Mouse (Mus musculus): Measurements from ENCODE around the gene Fzd10. TPM values are rescaled to one million over a fixed set of nuclear protein-coding genes. Genes with fewer than 3 reads are reported as not detected.

Fzd10 gene
- polyA plus RNA-seq, 1 experiment from 2014 or later, result not detected

DNA sequence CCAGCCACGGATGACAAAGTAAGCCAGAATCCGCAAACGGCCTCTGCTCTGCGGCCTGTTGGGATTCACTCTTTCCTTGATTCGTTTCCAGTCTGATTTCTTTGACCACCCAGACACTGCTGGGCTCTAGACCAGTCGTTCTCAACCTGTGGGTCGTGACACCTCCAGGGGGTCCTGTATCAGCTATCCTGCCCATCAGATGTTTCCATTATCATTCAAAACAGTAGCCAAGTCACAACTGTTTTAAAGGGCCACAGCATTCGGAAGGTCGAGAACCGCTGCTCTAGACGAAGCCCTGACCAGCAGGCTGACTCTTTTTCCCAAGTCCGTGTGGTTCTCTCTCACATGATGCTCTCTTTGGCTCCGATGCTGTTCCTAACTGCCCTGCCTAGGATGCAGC lies 7.2 kb upstream of the Fzd10 start:
- Histone ChIP-seq H3K27ac (no peak overlapping the region), H3K4me3 (ENCODE audit: inconsistent target) (no peak overlapping the region), H3K36me3 (ENCODE audit: inconsistent target) (no peaks in the 10 kb centered on the region), H3K79me2 (ENCODE audit: inconsistent target) (no peaks in the 10 kb centered on the region)
- 92% methylated on average over 13 of the region's 13 CpGs for WGBS (ENCODE audit: missing documents)

DNA sequence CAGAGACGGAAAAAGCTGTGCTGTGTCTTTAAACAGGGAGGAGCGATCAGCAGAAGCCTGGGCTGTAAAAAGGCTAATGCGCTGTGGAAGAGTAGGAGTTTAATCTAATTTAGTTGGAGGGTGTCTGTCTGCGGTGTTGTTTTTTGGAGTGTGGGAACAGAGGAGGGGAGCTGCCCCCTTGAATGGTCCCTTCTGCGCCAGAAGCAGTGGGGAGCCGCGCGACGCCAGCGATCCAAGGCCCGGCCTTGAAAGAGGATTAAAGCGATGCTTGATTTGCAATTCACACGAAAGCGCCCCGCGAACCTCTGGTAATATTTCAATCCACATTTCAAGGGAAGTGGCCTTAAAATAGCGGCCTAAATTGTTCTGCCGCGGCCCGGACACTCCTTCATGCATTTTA lies 3.8 kb upstream of the Fzd10 start:
- H3K36me3 ChIP-seq (ENCODE audit: inconsistent target), result no peaks in the 10 kb centered on the region
- H3K79me2 ChIP-seq (ENCODE audit: inconsistent target), result no peaks in the 10 kb centered on the region
- H3K4me3 ChIP-seq (ENCODE audit: inconsistent target), result no peak overlapping the region
- 6% methylated on average over 20 of the region's 20 CpGs for WGBS (ENCODE audit: missing documents)
- no peak overlapping the region for H3K27ac ChIP-seq

- 36% methylated on average over 4 of the region's 4 CpGs for WGBS (ENCODE audit: missing documents)
- H3K79me2 ChIP-seq (ENCODE audit: inconsistent target), result no peaks in the 10 kb centered on the region
- no peaks in the 10 kb centered on the region for H3K36me3 ChIP-seq (ENCODE audit: inconsistent target)
- no peak overlapping the region for H3K27ac ChIP-seq
- no peak overlapping the region for H3K4me3 ChIP-seq (ENCODE audit: inconsistent target)
Measured at GRCm38 (mm10) chr5:128597381-128597780, 3.3 kb upstream of the Fzd10 start.

- Histone ChIP-seq H3K79me2 (ENCODE audit: inconsistent target) (no peaks in the 10 kb centered on the region), H3K36me3 (ENCODE audit: inconsistent target) (no peaks in the 10 kb centered on the region), H3K4me3 (ENCODE audit: inconsistent target) (no peak overlapping the region), H3K27ac (no peak overlapping the region)
- 8% methylated on average over 9 of the region's 10 CpGs for WGBS (ENCODE audit: missing documents)
Measured at GRCm38 (mm10) chr5:128598191-128598720, 2.4 kb upstream of the Fzd10 start.

DNA sequence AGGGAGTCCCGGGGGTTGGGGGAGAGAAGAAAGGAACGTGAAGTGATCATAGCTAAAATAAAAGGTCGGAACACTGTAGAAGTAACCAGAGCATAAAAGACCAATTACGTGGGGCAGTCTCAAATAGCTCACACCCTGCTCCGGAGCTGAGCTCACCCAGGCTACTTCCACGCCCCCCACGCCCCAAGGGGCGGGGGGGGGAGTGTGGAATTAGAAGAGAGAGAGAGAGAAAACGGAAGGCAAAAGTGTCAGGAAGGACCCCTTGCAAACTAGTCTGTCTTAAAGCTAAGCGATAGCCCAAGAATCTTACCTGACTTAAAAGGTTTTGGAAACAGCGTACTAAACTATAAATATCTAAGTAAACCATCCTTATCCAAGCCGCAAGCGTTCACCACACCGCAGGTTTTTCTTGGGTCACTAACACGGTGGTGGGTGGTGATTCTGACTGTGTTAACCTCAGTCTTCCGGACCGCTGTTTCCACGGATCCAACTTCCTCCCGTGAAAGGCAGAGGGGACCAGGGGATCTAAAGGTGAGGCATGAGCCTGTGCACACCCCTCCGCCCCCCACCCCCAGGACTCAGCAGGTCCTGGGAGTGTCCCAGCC lies 1.8 kb upstream of the Fzd10 start:
- Histone ChIP-seq H3K27ac (no peak overlapping the region), H3K4me3 (ENCODE audit: inconsistent target) (no peak overlapping the region), H3K79me2 (ENCODE audit: inconsistent target) (no peaks in the 10 kb centered on the region), H3K36me3 (ENCODE audit: inconsistent target) (no peaks in the 10 kb centered on the region)
- WGBS (ENCODE audit: missing documents), result 3% methylated on average over 20 of the region's 20 CpGs

GRCm38 (mm10) chr5:128599365-128600071 lies 1.1 kb upstream of the Fzd10 start:
- no peaks in the 10 kb centered on the region for H3K36me3 ChIP-seq (ENCODE audit: inconsistent target)
- H3K27ac ChIP-seq, result no peak overlapping the region
- WGBS (ENCODE audit: missing documents), result 4% methylated on average over 28 of the region's 28 CpGs
- H3K4me3 ChIP-seq (ENCODE audit: inconsistent target), result no peak overlapping the region
- H3K79me2 ChIP-seq (ENCODE audit: inconsistent target), result no peaks in the 10 kb centered on the region

DNA sequence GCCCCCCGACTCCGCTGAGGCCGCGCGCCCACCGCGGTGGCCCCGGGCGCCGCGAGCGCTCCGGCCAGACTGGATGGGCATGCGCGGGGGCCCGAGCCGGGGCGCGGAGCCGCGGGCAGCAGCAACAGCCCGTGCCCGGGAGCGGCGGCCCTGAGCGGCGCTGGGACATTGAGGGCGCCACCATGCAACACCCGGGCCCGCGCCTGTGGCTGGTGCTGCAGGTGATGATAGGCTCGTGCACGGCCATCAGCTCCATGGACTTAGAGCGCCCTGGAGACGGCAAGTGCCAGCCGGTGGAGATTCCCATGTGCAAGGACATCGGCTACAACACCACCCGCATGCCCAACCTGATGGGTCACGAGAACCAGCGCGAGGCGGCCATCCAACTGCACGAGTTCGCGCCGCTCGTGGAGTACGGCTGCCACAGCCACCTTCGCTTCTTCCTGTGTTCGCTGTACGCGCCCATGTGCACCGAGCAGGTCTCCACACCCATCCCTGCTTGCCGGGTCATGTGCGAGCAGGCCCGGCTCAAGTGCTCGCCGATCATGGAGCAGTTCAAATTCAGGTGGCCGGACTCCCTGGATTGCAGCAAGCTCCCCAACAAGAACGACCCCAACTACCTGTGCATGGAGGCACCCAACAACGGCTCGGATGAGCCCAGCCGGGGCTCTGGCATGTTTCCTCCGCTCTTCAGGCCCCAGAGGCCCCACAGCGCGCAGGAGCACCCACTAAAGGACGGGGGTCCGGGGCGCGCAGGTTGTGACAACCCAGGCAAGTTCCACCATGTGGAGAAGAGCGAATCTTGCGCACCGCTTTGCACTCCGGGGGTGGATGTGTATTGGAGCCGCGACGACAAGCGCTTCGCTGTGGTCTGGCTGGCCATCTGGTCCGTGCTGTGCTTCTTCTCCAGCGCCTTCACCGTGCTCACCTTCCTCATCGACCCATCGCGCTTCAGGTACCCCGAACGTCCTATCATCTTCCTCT lies 684 bp downstream of the Fzd10 start:
- H3K27ac ChIP-seq, result no peak overlapping the region
- no peak overlapping the region for H3K4me3 ChIP-seq (ENCODE audit: inconsistent target)
- H3K36me3 ChIP-seq (ENCODE audit: inconsistent target), result no peaks in the 10 kb centered on the region
- H3K79me2 ChIP-seq (ENCODE audit: inconsistent target), result no peaks in the 10 kb centered on the region
- WGBS (ENCODE audit: missing documents), result 3% methylated on average over 73 of the region's 87 CpGs

- no peak overlapping the region for H3K27ac ChIP-seq
- WGBS (ENCODE audit: missing documents), result 85% methylated on average over 1 of the region's 1 CpGs
- H3K79me2 ChIP-seq (ENCODE audit: inconsistent target), result no peaks in the 10 kb centered on the region
- H3K36me3 ChIP-seq (ENCODE audit: inconsistent target), result no peaks in the 10 kb centered on the region
- no peak overlapping the region for H3K4me3 ChIP-seq (ENCODE audit: inconsistent target)
Measured at GRCm38 (mm10) chr5:128603693-128604092, 3.0 kb downstream of the Fzd10 start.

GRCm38 (mm10) chr5:128606596-128606995 lies 6.0 kb downstream of the Fzd10 start:
- 39% methylated on average over 14 of the region's 14 CpGs for WGBS (ENCODE audit: missing documents)
- Histone ChIP-seq H3K27ac (no peak overlapping the region), H3K36me3 (ENCODE audit: inconsistent target) (no peaks in the 10 kb centered on the region), H3K79me2 (ENCODE audit: inconsistent target) (no peaks in the 10 kb centered on the region), H3K4me3 (ENCODE audit: inconsistent target) (no peak overlapping the region)

GRCm38 (mm10) chr5:128609091-128609490 lies 8.4 kb downstream of the Fzd10 start:
- WGBS (ENCODE audit: missing documents), result 89% methylated on average over 7 of the region's 7 CpGs

GRCm38 (mm10) chr5:128617621-128618020 lies 17.0 kb downstream of the Fzd10 start:
- Histone ChIP-seq H3K36me3 (ENCODE audit: inconsistent target) (no peaks in the 10 kb centered on the region), H3K27ac (no peak overlapping the region), H3K79me2 (ENCODE audit: inconsistent target) (no peaks in the 10 kb centered on the region), H3K4me3 (ENCODE audit: inconsistent target) (no peak overlapping the region)
- 2% methylated on average over 9 of the region's 9 CpGs for WGBS (ENCODE audit: missing documents)

More at GRCm38 (mm10) chr5:128609091-128609490, 8.4 kb downstream of the Fzd10 start:
- H3K79me2 ChIP-seq (ENCODE audit: inconsistent target), result no peaks in the 10 kb centered on the region
- no peak overlapping the region for H3K27ac ChIP-seq
- no peaks in the 10 kb centered on the region for H3K36me3 ChIP-seq (ENCODE audit: inconsistent target)
- no peak overlapping the region for H3K4me3 ChIP-seq (ENCODE audit: inconsistent target)

- Histone ChIP-seq H3K36me3 (ENCODE audit: inconsistent target) (no peaks in the 10 kb centered on the region), H3K4me3 (ENCODE audit: inconsistent target) (no peak overlapping the region), H3K79me2 (ENCODE audit: inconsistent target) (no peaks in the 10 kb centered on the region), H3K27ac (no peak overlapping the region)
- 79% methylated on average over 8 of the region's 8 CpGs for WGBS (ENCODE audit: missing documents)
Measured at GRCm38 (mm10) chr5:128619987-128620386, 19.3 kb downstream of the Fzd10 start.

DNA sequence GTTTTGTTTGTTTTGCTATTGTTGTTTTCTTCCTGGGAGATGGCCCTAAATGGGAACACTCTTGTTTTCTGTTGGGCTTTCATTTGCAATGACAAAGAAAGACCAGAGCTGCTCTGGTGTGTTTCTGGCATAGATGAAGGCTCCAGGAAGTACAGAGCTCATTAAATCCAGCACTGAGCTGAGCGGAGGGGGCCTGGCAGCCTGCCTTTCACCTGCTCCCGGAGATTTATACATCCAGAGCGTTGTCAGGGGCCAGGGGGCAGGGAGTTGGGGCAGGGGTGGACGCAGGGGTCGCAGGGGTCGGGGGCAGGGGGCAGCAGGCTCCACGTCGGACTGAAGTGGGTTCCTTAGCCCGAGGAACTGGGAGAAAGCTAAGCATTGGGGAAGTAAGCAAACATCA lies 19.8 kb downstream of the Fzd10 start:
- H3K36me3 ChIP-seq (ENCODE audit: inconsistent target), result no peaks in the 10 kb centered on the region

DNA sequence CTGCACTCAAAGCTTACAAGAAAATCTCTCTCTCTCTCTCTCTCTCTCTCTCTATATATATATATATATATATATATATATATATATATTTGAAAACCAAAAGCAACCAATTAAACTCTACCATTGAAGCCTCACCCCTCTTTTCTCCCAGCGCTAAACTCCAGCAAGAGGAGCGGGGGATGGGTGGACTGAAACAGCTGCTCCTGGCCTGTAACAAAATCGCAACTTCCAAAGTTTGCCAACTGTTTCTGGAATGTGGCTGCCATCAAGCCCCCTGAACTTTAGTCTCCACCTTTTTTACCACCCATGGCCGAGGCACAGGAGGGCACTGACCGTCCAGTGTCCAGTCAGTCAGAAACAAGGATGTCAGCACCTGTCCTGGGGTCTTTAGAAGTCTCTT lies 27.1 kb downstream of the Fzd10 start:
- no peak overlapping the region for H3K4me3 ChIP-seq (ENCODE audit: inconsistent target)
- H3K36me3 ChIP-seq (ENCODE audit: inconsistent target), result no peaks in the 10 kb centered on the region
- no peak overlapping the region for H3K27ac ChIP-seq
- no peaks in the 10 kb centered on the region for H3K79me2 ChIP-seq (ENCODE audit: inconsistent target)
- WGBS (ENCODE audit: missing documents), result 79% methylated on average over 5 of the region's 5 CpGs

More for the DNA sequence above, 19.8 kb downstream of the Fzd10 start:
- H3K4me3 ChIP-seq (ENCODE audit: inconsistent target), result no peak overlapping the region
- no peak overlapping the region for H3K27ac ChIP-seq
- WGBS (ENCODE audit: missing documents), result 14% methylated on average over 9 of the region's 9 CpGs
- no peaks in the 10 kb centered on the region for H3K79me2 ChIP-seq (ENCODE audit: inconsistent target)
